Mouse (Mus musculus): ENCODE results near the gene Cldnd2.

Cldnd2 gene

DNA sequence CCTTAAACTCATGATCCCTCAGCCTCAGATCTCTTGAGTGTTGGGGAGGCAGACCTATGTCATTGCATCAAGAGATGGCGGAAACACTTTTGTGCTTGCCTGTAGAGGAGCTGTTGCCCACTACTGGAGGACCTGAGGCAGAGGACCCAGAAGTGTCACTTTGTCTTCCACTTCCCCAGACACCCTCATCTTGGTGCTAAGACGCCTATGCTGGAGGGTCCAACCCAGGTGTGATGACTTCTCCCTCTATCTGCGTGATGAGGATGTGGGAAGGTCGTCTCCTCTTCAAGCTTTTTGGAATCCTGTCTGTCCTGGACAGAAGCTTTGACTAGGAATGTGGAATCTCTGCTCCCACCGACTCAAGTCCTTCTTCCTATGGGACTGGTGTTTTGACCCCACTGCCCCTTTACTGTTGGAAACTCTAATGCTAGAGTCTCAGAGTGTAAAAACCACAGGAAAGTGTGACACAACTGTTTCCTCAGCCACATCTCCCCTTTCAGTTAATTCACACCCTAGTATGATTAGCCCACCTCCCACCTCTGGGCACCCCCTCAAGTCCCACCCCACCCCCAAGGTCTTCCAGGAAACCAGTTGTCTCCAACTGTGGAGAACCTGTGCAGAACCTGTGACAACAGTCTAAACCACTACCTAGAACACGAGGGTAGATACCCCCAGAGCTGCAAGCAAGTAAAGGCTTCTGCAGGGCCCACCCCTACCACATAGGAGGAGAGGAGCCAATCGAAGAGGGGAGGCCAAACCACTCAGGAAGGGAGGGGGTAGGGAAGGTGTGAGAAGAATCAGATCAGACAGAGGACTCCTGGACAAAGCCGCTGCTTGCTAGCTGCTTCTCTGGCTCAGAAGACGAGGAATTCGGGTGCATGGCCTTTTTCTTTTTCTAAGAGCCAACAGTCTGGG, 4.0 kb upstream of the Cldnd2 start, which contains the start of gene Nkg7:
TSS of gene Nkg7 (plus strand) at position 733 of the 915 bp plus-strand sequence.
- H3K27me3 ChIP-seq (ENCODE audit: control insufficient read depth, insufficient read depth, low read length, poor library complexity, severe bottlenecking): no peaks in the 10 kb centered on the region

DNA sequence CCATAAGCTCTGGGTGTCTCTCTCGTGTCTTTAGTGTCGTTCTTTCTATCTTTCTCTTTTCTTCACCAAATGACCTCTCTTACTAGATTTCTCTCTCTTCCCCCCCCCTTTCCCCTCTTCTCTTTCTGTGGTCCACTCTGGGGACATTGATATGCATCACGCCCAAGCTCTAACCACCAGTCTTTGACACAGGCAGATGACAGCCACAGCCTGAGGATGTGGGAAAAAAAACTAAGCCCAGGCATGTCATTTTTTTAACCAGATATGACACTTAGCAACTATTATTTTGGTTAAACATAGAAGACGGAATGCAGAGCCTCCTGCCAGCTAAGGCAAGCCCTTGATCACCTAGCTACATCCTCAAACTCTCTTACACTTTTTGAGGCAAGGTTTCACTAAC, 2.0 kb upstream of the Cldnd2 start:
- no peaks in the 10 kb centered on the region for H3K36me3 ChIP-seq (ENCODE audit: control insufficient read depth, insufficient read depth, low read length, poor library complexity, severe bottlenecking)
- no peaks in the 10 kb centered on the region for H3K27me3 ChIP-seq (ENCODE audit: control insufficient read depth, insufficient read depth, low read length, poor library complexity, severe bottlenecking)
- DNase-seq (ENCODE audit: low read depth, low spot score): no peak

More for the DNA sequence above, 4.0 kb upstream of the Cldnd2 start, which contains the start of gene Nkg7:
- no peak for DNase-seq (ENCODE audit: low read depth, low spot score)
- H3K36me3 ChIP-seq (ENCODE audit: control insufficient read depth, insufficient read depth, low read length, poor library complexity, severe bottlenecking): no peaks in the 10 kb centered on the region

GRCm38 (mm10) chr7:43441071-43441470, 489 bp downstream of the Cldnd2 start:
- H3K36me3 ChIP-seq (ENCODE audit: control insufficient read depth, insufficient read depth, low read length, poor library complexity, severe bottlenecking): no peaks in the 10 kb centered on the region

DNA sequence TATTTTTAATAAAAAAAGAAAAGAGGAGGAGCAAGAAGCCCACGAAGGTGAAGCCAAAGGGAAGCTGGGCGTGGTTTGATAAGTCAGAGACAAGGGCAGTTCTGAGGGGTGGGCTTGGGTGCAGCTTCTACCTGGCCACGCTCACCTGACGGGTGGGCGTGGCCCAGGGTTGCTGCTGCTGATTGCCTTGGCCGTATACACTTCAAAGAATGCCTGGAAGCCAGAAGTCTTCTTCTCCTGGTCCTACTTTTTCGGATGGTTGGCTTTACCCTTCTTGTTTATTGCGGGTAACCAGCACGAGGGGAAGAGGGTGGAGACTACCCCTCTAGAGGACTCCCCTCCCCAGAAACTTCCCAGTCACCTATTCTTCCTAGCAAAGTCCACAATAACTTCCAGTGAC, 2.1 kb downstream of the Cldnd2 start:
- no peak for DNase-seq (ENCODE audit: low read depth, low spot score)
- Histone ChIP-seq H3K36me3 (ENCODE audit: control insufficient read depth, insufficient read depth, low read length, poor library complexity, severe bottlenecking) (no peaks in the 10 kb centered on the region), H3K27me3 (ENCODE audit: control insufficient read depth, insufficient read depth, low read length, poor library complexity, severe bottlenecking) (no peaks in the 10 kb centered on the region)

More at GRCm38 (mm10) chr7:43441071-43441470, 489 bp downstream of the Cldnd2 start:
- no peaks in the 10 kb centered on the region for H3K27me3 ChIP-seq (ENCODE audit: control insufficient read depth, insufficient read depth, low read length, poor library complexity, severe bottlenecking)
- no peak for DNase-seq (ENCODE audit: low read depth, low spot score)

DNA sequence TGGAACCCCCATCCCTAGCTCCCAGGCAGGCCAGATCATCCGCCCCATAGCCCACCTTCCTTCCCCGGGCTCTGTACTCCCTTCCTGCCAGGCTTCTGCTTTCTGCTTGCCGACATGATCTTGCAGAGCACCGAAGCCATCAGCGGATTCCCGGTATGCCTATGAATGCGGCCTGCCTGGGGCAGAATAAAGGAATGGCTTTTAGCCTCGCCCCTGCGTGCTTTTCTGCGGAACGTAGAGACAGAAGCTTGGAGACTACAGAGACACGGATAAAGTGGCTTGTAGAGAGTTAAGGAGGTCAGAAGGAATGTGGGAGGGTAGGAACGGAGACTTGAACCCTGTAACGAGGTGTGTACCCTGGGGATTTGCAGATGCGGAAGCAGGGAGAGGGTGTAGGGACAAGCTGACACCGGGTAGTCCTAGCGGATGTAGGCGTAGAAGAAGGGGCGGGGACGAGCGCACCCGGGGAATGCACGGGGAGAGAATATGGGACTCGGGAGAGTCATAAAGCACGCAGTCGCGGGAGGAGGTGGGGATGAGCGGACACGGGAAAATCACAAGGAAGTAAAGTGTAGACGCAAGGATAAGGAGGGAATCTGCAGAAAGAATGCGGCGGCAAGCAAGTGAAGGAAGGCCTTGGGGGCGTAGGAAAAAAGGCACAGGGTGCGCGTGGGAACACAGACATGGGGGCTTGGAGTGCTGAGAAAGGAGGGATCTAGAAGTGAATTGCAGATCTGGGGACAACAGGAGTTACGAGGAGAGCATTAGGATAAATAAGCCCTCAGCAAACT, 2.7 kb downstream of the Cldnd2 start:
- DNase-seq (ENCODE audit: low read depth, low spot score): peak; percentile 72
- Histone ChIP-seq H3K36me3 (ENCODE audit: control insufficient read depth, insufficient read depth, low read length, poor library complexity, severe bottlenecking) (no peaks in the 10 kb centered on the region), H3K27me3 (ENCODE audit: control insufficient read depth, insufficient read depth, low read length, poor library complexity, severe bottlenecking) (no peaks in the 10 kb centered on the region)

GRCm38 (mm10) chr7:43443917-43444293, 3.3 kb downstream of the Cldnd2 start, which contains the start of the genes Etfb and Gm45233:
Gene Etfb (plus strand): TSS chr7:43444083.
Gene Gm45233 (plus strand): TSS chr7:43444128.
- no peaks in the 10 kb centered on the region for H3K36me3 ChIP-seq (ENCODE audit: control insufficient read depth, insufficient read depth, low read length, poor library complexity, severe bottlenecking)
- H3K27me3 ChIP-seq (ENCODE audit: control insufficient read depth, insufficient read depth, low read length, poor library complexity, severe bottlenecking): no peaks in the 10 kb centered on the region
- peak; percentile 94 for DNase-seq (ENCODE audit: low read depth, low spot score)

- Histone ChIP-seq H3K27me3 (ENCODE audit: control insufficient read depth, insufficient read depth, low read length, poor library complexity, severe bottlenecking) (no peaks in the 10 kb centered on the region), H3K36me3 (ENCODE audit: control insufficient read depth, insufficient read depth, low read length, poor library complexity, severe bottlenecking) (no peaks in the 10 kb centered on the region)
- no peak for DNase-seq (ENCODE audit: low read depth, low spot score)
Observed at GRCm38 (mm10) chr7:43447801-43448200, 7.2 kb downstream of the Cldnd2 start.

- no peak for DNase-seq (ENCODE audit: low read depth, low spot score)
- Histone ChIP-seq H3K27me3 (ENCODE audit: control insufficient read depth, insufficient read depth, low read length, poor library complexity, severe bottlenecking) (no peaks in the 10 kb centered on the region), H3K36me3 (ENCODE audit: control insufficient read depth, insufficient read depth, low read length, poor library complexity, severe bottlenecking) (no peaks in the 10 kb centered on the region; the same call in 1 of the 2 replicates)
Observed at GRCm38 (mm10) chr7:43448246-43448645, 7.7 kb downstream of the Cldnd2 start.

DNA sequence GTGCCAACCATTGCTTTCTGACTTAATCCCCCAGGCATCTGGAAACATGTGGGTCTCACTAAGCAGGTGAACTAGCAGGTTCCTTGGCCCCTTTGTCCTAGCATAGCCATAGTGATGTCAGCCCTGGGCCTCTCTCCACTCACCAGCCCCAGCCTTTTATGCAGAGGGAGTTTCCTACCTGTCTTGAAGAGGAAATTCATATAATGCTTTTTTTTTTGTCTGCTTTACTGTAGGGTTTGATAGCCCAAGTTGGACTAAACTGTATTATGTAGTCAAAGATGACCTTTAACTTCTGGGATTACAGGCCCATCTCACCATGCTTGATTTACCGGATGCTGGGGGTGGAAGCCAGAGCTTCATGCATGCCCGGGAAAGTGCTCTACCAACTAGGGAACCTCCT, 9.2 kb downstream of the Cldnd2 start:
- H3K27me3 ChIP-seq (ENCODE audit: control insufficient read depth, insufficient read depth, low read length, poor library complexity, severe bottlenecking): no peaks in the 10 kb centered on the region
- DNase-seq (ENCODE audit: low read depth, low spot score): no peak

DNA sequence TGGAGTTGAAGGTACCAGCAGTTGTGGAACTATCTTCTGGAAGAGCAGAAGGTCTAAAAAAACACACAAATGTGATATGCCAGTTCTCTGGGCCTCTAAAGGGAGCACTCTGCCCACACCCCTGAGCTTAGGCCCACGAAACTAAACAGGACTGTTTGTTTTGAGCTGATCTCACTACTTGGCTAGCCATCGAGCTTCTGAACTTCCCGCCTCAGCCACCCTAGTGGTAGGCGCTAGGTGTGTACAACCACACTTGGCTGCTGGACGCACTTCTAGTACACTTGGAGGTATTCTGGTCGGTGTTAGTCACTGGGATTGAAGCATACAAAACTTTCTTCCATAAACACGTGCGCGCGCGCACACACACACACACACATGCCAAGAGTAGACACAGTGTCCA, 11.1 kb downstream of the Cldnd2 start:
- H3K36me3 ChIP-seq (ENCODE audit: control insufficient read depth, insufficient read depth, low read length, poor library complexity, severe bottlenecking): peaks cover 2% of the 10 kb centered on the region

More for the DNA sequence above, 9.2 kb downstream of the Cldnd2 start:
- peaks cover 2% of the 10 kb centered on the region for H3K36me3 ChIP-seq (ENCODE audit: control insufficient read depth, insufficient read depth, low read length, poor library complexity, severe bottlenecking)

GRCm38 (mm10) chr7:43452609-43453008, 12.0 kb downstream of the Cldnd2 start:
- peak; percentile 77 for DNase-seq (ENCODE audit: low read depth, low spot score)

More for the DNA sequence above, 11.1 kb downstream of the Cldnd2 start:
- H3K27me3 ChIP-seq (ENCODE audit: control insufficient read depth, insufficient read depth, low read length, poor library complexity, severe bottlenecking): no peaks in the 10 kb centered on the region
- no peak for DNase-seq (ENCODE audit: low read depth, low spot score)

GRCm38 (mm10) chr7:43453599-43454355, 13.2 kb downstream of the Cldnd2 start:
- H3K36me3 ChIP-seq (ENCODE audit: control insufficient read depth, insufficient read depth, low read length, poor library complexity, severe bottlenecking): peaks cover 2% of the 10 kb centered on the region
- no peak for DNase-seq (ENCODE audit: low read depth, low spot score)
- no peaks in the 10 kb centered on the region for H3K27me3 ChIP-seq (ENCODE audit: control insufficient read depth, insufficient read depth, low read length, poor library complexity, severe bottlenecking)

More at GRCm38 (mm10) chr7:43452609-43453008, 12.0 kb downstream of the Cldnd2 start:
- Histone ChIP-seq H3K36me3 (ENCODE audit: control insufficient read depth, insufficient read depth, low read length, poor library complexity, severe bottlenecking) (peaks cover 2% of the 10 kb centered on the region), H3K27me3 (ENCODE audit: control insufficient read depth, insufficient read depth, low read length, poor library complexity, severe bottlenecking) (no peaks in the 10 kb centered on the region)

DNA sequence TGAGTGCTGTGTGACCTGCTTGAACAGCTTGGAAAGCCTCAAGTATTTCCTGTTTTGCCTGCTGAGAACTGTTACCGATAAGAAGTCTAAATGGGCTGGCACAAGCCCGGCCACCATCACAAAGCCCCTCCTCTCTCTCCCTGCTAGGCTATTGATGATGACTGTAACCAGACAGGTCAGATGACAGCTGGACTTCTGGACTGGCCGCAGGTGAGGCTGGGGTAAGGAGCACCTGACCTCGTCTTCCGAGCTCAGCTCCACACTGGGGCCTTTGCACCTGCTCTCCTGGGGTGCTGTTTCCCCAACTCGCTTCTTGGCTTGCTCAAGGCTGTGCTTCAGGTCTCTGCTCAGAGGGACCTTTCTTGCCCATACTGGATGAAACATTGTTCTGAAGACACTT, 13.8 kb downstream of the Cldnd2 start:
- DNase-seq (ENCODE audit: low read depth, low spot score): no peak
- no peaks in the 10 kb centered on the region for H3K27me3 ChIP-seq (ENCODE audit: control insufficient read depth, insufficient read depth, low read length, poor library complexity, severe bottlenecking)
- peaks cover 2% of the 10 kb centered on the region for H3K36me3 ChIP-seq (ENCODE audit: control insufficient read depth, insufficient read depth, low read length, poor library complexity, severe bottlenecking)

DNA sequence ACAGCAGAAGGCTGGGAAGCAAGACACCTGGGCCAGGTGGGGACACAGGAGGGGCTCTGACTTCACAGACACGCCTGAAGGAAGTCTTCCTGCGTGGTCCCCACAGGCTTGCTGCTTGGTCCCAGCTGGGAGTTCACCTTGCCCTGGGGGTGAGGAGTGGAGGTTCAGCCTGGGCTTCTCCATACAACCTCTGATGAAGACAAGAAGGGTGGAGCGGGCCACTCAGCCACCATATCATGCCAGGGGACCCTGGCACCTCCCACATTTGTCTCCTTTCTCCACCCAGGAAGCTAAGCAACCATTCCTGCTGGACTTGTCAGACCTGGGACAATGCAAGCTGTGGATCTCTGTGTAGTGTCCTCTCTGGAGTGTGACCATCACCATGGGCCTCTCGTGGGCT, 22.3 kb downstream of the Cldnd2 start, which contains the start of gene Vsig10l:
TSS of gene Vsig10l (plus strand) at position 301 of the 400 bp plus-strand sequence.
- DNase-seq (ENCODE audit: low read depth, low spot score): no peak
- H3K27me3 ChIP-seq (ENCODE audit: control insufficient read depth, insufficient read depth, low read length, poor library complexity, severe bottlenecking): no peaks in the 10 kb centered on the region
- H3K36me3 ChIP-seq (ENCODE audit: control insufficient read depth, insufficient read depth, low read length, poor library complexity, severe bottlenecking): no peaks in the 10 kb centered on the region
